Mouse (Mus musculus) G1E (cell line): ENCODE measurements around the gene Olfr916. TPM values are rescaled to one million over a fixed set of nuclear protein-coding genes. Genes with fewer than 3 reads are reported as not detected.

Source experiments
- ATAC-seq: 2 replicates; pipeline ENCODE4 v1.8.0; 2016; ENCODE audit warnings: mild to moderate bottlenecking; ENCODE audit not compliant: insufficient number of reproducible peaks, poor library complexity, low FRiP score, severe bottlenecking; ENCODE audit errors: extremely low read depth
- DNase-seq: peaks from one replicate; pipeline ENCODE4 v3.0.0; 2012; ENCODE audit warnings: low spot score
- H3K27me3 ChIP-seq: 2 replicates; pipeline ENCODE4 v1.6.1; 2012; ENCODE audit warnings: mild to moderate bottlenecking, low read length, inconsistent platforms; ENCODE audit not compliant: insufficient read depth
- H3K36me3 ChIP-seq: replicated peaks from 2 replicates; pipeline ENCODE3; 2012; ENCODE audit warnings: mild to moderate bottlenecking, inconsistent platforms
- H3K4me1 ChIP-seq: 2 replicates; pipeline ENCODE4 v1.6.1; 2012; ENCODE audit warnings: low read depth, low read length, inconsistent platforms, mixed read lengths; ENCODE audit not compliant: insufficient read depth
- H3K4me3 ChIP-seq: 2 replicates; pipeline ENCODE4 v1.5.1; 2012; ENCODE audit warnings: low read depth, mild to moderate bottlenecking, inconsistent platforms, low read length, moderate library complexity, mixed read lengths
- H3K9me3 ChIP-seq: replicated peaks from 2 replicates; pipeline ENCODE4 v1.6.1; 2012; ENCODE audit warnings: inconsistent platforms
- CTCF ChIP-seq: IDR thresholded peaks from 2 replicates; pipeline ENCODE4 v1.5.1; 2012; ENCODE audit warnings: low read depth, low read length, inconsistent platforms, mixed read lengths
- GATA1 ChIP-seq: IDR thresholded peaks from 2 replicates; pipeline ENCODE4 v1.6.1; 2012; ENCODE audit warnings: borderline replicate concordance, low read length, inconsistent platforms, mixed read lengths
- GATA2 ChIP-seq: IDR thresholded peaks from 2 replicates; pipeline ENCODE4 v1.6.1; 2012; ENCODE audit warnings: low read depth, low read length, inconsistent platforms, borderline replicate concordance
- POLR2AphosphoS5 ChIP-seq: IDR thresholded peaks from 2 replicates; pipeline ENCODE4 v1.6.1; 2012; ENCODE audit warnings: low read depth, low read length, inconsistent platforms; ENCODE audit not compliant: insufficient replicate concordance
- TAL1 ChIP-seq: conservative IDR thresholded peaks from 2 replicates; pipeline ENCODE4 v1.6.1; 2012; ENCODE audit warnings: low read depth, low read length, inconsistent platforms, mixed read lengths
- polyA plus RNA-seq: library from polyadenylated mRNA; stranded (reverse); fragments of >175 nt; gene quantifications from 2 replicates; pipeline ENCODE4 v1.2.3, GENCODE M21; 2012
- total RNA-seq, 2 experiments: library from RNA; stranded (forward) in 1 of 2; stranded (reverse) in 1 of 2; fragments of 200-1000 nt in 1 of 2; fragments of >200 nt in 1 of 2; fragmentation: Nextera tagmentation in 1 of 2; gene quantifications; 2 replicates each; pipeline ENCODE4 v1.2.3; 2014 to 2017

Olfr916 gene
- not detected in 2 replicates for total RNA-seq (2014; fragmentation: Nextera tagmentation)
- 0.16 TPM in 1 of 2 replicates, not detected in the other for total RNA-seq (2017)
- not detected in 2 replicates for polyA plus RNA-seq

- TF ChIP-seq GATA1 (no peak), TAL1 (no peak), POLR2AphosphoS5 (no peak), GATA2 (no peak), CTCF (no peak)
- DNase-seq: no peak
- Histone ChIP-seq H3K4me3 (no peak within 1 kb of the TSS), H3K27me3 (no peaks in the 10 kb centered on the region), H3K9me3 (no peaks in the 10 kb centered on the region), H3K36me3 (no peaks in the 10 kb centered on the region), H3K4me1 (no peaks in the 10 kb centered on the region)
- ATAC-seq: no peak
These were observed at the start of gene Olfr916 for GRCm38 (mm10) chr9:38659775-38660174. Gene Olfr916, minus strand, starts transcription at chr9:38659875.

DNA sequence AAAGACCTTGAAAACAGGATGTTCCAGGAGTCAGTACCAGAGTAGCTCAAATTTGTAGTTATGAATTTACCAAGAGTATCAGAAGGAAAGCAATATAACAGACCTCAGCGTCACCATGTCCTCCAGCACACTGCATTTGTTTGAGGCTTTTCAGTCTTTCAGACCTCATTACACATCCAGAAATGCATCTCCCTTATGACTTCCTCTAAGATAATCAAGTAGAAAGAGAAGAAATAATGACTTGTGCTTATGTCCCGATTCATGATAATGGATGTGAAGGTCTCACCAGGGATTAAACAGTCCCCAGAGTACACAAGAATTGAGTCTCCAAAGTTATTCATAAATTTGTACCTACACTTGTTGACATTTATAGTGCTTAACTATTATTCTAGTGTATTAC is 14.8 kb upstream of the Olfr916 start, which contains the start of gene Olfr918:
Gene Olfr918 (minus strand): TSS at position 101 of the 400 bp plus-strand sequence.
- DNase-seq (no peak), ATAC-seq (no peak)
- Histone ChIP-seq H3K36me3 (no peaks in the 10 kb centered on the region), H3K9me3 (no peaks in the 10 kb centered on the region), H3K27me3 (no peaks in the 10 kb centered on the region), H3K4me1 (peaks cover 12% of the 10 kb centered on the region), H3K4me3 (no peak within 1 kb of the TSS)
- TF ChIP-seq POLR2AphosphoS5 (no peak), CTCF (no peak), TAL1 (no peak), GATA2 (no peak), GATA1 (no peak)

DNA sequence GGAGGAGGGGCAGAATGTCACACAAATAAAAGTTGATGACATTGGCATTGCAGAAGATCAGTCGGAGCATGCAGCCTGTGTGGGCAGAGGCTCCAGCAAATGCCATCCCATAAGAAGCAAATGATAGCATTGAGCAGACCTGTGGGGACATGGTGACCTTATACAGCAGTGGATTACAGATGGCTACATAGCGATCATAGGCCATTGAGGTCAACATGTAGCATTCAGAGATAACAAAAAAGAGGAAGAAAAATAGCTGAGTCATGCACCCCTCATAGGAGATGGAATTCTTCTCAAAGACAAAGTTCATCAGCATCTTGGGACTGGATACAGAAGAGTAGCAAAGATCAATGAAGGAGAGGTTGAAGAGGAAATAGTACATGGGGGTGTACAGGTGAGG is 13.2 kb upstream of the Olfr916 start:
- H3K27me3 ChIP-seq: no peaks in the 10 kb centered on the region
- DNase-seq (peak; percentile 1), ATAC-seq (peak; percentile 96)
- H3K36me3 ChIP-seq: no peaks in the 10 kb centered on the region
- no peak overlapping the region for H3K4me3 ChIP-seq
- TF ChIP-seq CTCF: no peak
- TF ChIP-seq TAL1: no peak; the same call in 1 of the 2 replicates
- TF ChIP-seq GATA2: no peak
- no peak for TF ChIP-seq POLR2AphosphoS5
- TF ChIP-seq GATA1: no peak
- H3K4me1 ChIP-seq: peaks cover 12% of the 10 kb centered on the region
- H3K9me3 ChIP-seq: no peaks in the 10 kb centered on the region

DNA sequence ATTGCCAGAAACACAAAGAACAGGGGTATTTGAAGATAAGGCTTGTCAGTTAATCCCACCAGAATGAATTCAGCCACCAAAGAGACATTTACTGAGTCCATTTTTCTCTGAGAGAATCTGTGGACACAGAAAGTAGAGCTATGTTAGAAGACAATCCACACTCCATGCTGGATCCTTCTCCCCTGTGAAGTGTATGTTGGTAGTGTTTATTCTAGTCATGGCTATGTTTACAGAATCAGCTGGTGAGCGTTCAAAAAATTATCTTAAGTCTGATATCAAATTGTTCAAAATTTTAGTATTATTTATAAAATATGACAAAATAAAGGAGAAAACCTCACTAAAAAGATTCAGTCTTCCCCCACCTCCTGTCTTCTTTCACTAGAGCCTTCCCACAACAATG is 6.1 kb upstream of the Olfr916 start, which contains the start of gene Olfr917:
Gene Olfr917 (minus strand): TSS at position 101 of the 400 bp plus-strand sequence.
- ATAC-seq (no peak), DNase-seq (no peak)
- Histone ChIP-seq H3K9me3 (no peaks in the 10 kb centered on the region), H3K36me3 (no peaks in the 10 kb centered on the region), H3K27me3 (no peaks in the 10 kb centered on the region), H3K4me3 (no peak within 1 kb of the TSS), H3K4me1 (no peaks in the 10 kb centered on the region)
- no peak for TF ChIP-seq CTCF
- TF ChIP-seq TAL1: no peak
- no peak for TF ChIP-seq GATA1
- TF ChIP-seq POLR2AphosphoS5: no peak
- TF ChIP-seq GATA2: no peak

DNA sequence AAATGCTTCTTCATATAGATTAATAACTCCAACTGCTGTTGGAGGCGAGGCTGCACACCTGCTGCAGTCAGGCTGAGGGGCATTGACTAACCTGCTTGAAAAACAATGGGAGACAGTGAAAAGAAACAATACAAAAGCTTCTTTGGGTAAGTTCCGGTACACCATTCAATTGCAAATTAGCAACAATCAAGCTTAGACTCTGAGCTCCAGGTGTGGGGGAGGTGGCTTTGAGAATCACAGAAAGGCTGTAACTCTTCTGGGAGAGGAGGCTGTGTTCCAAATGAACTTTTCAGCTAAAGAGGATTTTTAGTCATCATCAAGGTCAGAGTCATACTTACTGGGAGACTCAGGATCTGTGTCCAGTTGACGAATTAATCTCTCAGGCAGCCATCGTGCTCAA is 27.3 kb downstream of the Olfr916 start:
- no peak for ATAC-seq
- Histone ChIP-seq H3K27me3 (no peaks in the 10 kb centered on the region), H3K4me1 (no peaks in the 10 kb centered on the region), H3K4me3 (no peak overlapping the region), H3K36me3 (no peaks in the 10 kb centered on the region), H3K9me3 (no peaks in the 10 kb centered on the region)
- TF ChIP-seq GATA1 (no peak), POLR2AphosphoS5 (no peak), CTCF (no peak), TAL1 (no peak), GATA2 (no peak)
- DNase-seq: no peak

Other genes with a start within 250 kb of the Olfr916 start
Only the 20 nearest of the 22 such genes appear.
- gene Olfr902, start 212.2 kb downstream of the Olfr916 start, total RNA-seq (2014; fragmentation: Nextera tagmentation): not detected in 2 replicates
- not detected in 2 replicates for gene Olfr902, start 212.2 kb downstream of the Olfr916 start, total RNA-seq (2017)
- not detected in 2 replicates for gene Olfr902, start 212.2 kb downstream of the Olfr916 start, polyA plus RNA-seq
- gene Olfr904, start 196.7 kb downstream of the Olfr916 start, total RNA-seq (2014; fragmentation: Nextera tagmentation): not detected in 2 replicates
- gene Olfr904, start 196.7 kb downstream of the Olfr916 start, total RNA-seq (2017): under 0.01 TPM in 1 of 2 replicates, not detected in the other
- not detected in 2 replicates for gene Olfr904, start 196.7 kb downstream of the Olfr916 start, polyA plus RNA-seq
- not detected in 2 replicates for gene Olfr905, start 188.8 kb downstream of the Olfr916 start, total RNA-seq (2014; fragmentation: Nextera tagmentation)
- 0.11 and 0.12 TPM in 2 replicates for gene Olfr905, start 188.8 kb downstream of the Olfr916 start, total RNA-seq (2017)
- gene Olfr905, start 188.8 kb downstream of the Olfr916 start, polyA plus RNA-seq: not detected in 2 replicates
- not detected in 2 replicates for gene Olfr906, start 172.8 kb downstream of the Olfr916 start, total RNA-seq (2014; fragmentation: Nextera tagmentation)
- 0.12 TPM in 1 of 2 replicates, not detected in the other for gene Olfr906, start 172.8 kb downstream of the Olfr916 start, total RNA-seq (2017)
- gene Olfr906, start 172.8 kb downstream of the Olfr916 start, polyA plus RNA-seq: not detected in 2 replicates
- not detected in 2 replicates for gene Olfr907, start 164.1 kb downstream of the Olfr916 start, total RNA-seq (2014; fragmentation: Nextera tagmentation)
- 0.05 TPM in 1 of 2 replicates, not detected in the other for gene Olfr907, start 164.1 kb downstream of the Olfr916 start, total RNA-seq (2017)
- not detected in 2 replicates for gene Olfr907, start 164.1 kb downstream of the Olfr916 start, polyA plus RNA-seq
- gene Olfr911-ps1, start 138.3 kb downstream of the Olfr916 start, total RNA-seq (2014; fragmentation: Nextera tagmentation): not detected in 2 replicates
- gene Olfr911-ps1, start 138.3 kb downstream of the Olfr916 start, total RNA-seq (2017): 0.06 and 0.27 TPM in 2 replicates
- gene Olfr911-ps1, start 138.3 kb downstream of the Olfr916 start, polyA plus RNA-seq: not detected in 2 replicates
- not detected in 2 replicates for gene Olfr910, start 122.0 kb downstream of the Olfr916 start, total RNA-seq (2014; fragmentation: Nextera tagmentation)
- gene Olfr910, start 122.0 kb downstream of the Olfr916 start, total RNA-seq (2017): 0.11 and 0.12 TPM in 2 replicates
- not detected in 2 replicates for gene Olfr910, start 122.0 kb downstream of the Olfr916 start, polyA plus RNA-seq
- not detected in 2 replicates for gene Olfr912, start 79.7 kb downstream of the Olfr916 start, total RNA-seq (2014; fragmentation: Nextera tagmentation)
- 0.05 and 0.06 TPM in 2 replicates for gene Olfr912, start 79.7 kb downstream of the Olfr916 start, total RNA-seq (2017)
- gene Olfr912, start 79.7 kb downstream of the Olfr916 start, polyA plus RNA-seq: not detected in 2 replicates
- gene Olfr913, start 67.1 kb downstream of the Olfr916 start, total RNA-seq (2014; fragmentation: Nextera tagmentation): not detected in 2 replicates
- 0.11 and 0.12 TPM in 2 replicates for gene Olfr913, start 67.1 kb downstream of the Olfr916 start, total RNA-seq (2017)
- gene Olfr913, start 67.1 kb downstream of the Olfr916 start, polyA plus RNA-seq: not detected in 2 replicates
- not detected in 2 replicates for gene Olfr914, start 54.8 kb downstream of the Olfr916 start, total RNA-seq (2014; fragmentation: Nextera tagmentation)
- 0.05 and 0.76 TPM in 2 replicates for gene Olfr914, start 54.8 kb downstream of the Olfr916 start, total RNA-seq (2017)
- gene Olfr914, start 54.8 kb downstream of the Olfr916 start, polyA plus RNA-seq: not detected in 2 replicates
- gene Olfr917, start 6.0 kb upstream of the Olfr916 start, total RNA-seq (2014; fragmentation: Nextera tagmentation): not detected in 2 replicates
- gene Olfr917, start 6.0 kb upstream of the Olfr916 start, total RNA-seq (2017): 0.41 TPM in 1 of 2 replicates, not detected in the other
- gene Olfr917, start 6.0 kb upstream of the Olfr916 start, polyA plus RNA-seq: not detected in 2 replicates
- not detected in 2 replicates for gene Olfr918, start 14.7 kb upstream of the Olfr916 start, total RNA-seq (2014; fragmentation: Nextera tagmentation)
- 0.11 and 0.17 TPM in 2 replicates for gene Olfr918, start 14.7 kb upstream of the Olfr916 start, total RNA-seq (2017)
- gene Olfr918, start 14.7 kb upstream of the Olfr916 start, polyA plus RNA-seq: not detected in 2 replicates
- not detected in 2 replicates for gene Olfr919, start 43.8 kb upstream of the Olfr916 start, total RNA-seq (2014; fragmentation: Nextera tagmentation)
- not detected in 2 replicates for gene Olfr919, start 43.8 kb upstream of the Olfr916 start, total RNA-seq (2017)
- not detected in 2 replicates for gene Olfr919, start 43.8 kb upstream of the Olfr916 start, polyA plus RNA-seq
- gene Vwa5a, start 58.4 kb upstream of the Olfr916 start, total RNA-seq (2014; fragmentation: Nextera tagmentation): 26.8 and 31.5 TPM in 2 replicates
- 62.4 and 66.0 TPM in 2 replicates for gene Vwa5a, start 58.4 kb upstream of the Olfr916 start, total RNA-seq (2017)
- gene Vwa5a, start 58.4 kb upstream of the Olfr916 start, polyA plus RNA-seq: 0.41 and 0.47 TPM in 2 replicates
- 0.15 TPM in 1 of 2 replicates, not detected in the other for gene Olfr920, start 92.4 kb upstream of the Olfr916 start, total RNA-seq (2014; fragmentation: Nextera tagmentation)
- gene Olfr920, start 92.4 kb upstream of the Olfr916 start, total RNA-seq (2017): 0.11 and 0.12 TPM in 2 replicates
- not detected in 2 replicates for gene Olfr920, start 92.4 kb upstream of the Olfr916 start, polyA plus RNA-seq
- gene Olfr921, start 113.2 kb upstream of the Olfr916 start, total RNA-seq (2014; fragmentation: Nextera tagmentation): not detected in 2 replicates
- 0.06 and 0.27 TPM in 2 replicates for gene Olfr921, start 113.2 kb upstream of the Olfr916 start, total RNA-seq (2017)
- not detected in 2 replicates for gene Olfr921, start 113.2 kb upstream of the Olfr916 start, polyA plus RNA-seq
- not detected in 2 replicates for gene Olfr922, start 154.7 kb upstream of the Olfr916 start, total RNA-seq (2014; fragmentation: Nextera tagmentation)
- gene Olfr922, start 154.7 kb upstream of the Olfr916 start, total RNA-seq (2017): 0.22 TPM in 1 of 2 replicates, not detected in the other
- not detected in 2 replicates for gene Olfr922, start 154.7 kb upstream of the Olfr916 start, polyA plus RNA-seq
- not detected in 2 replicates for gene Olfr923, start 166.7 kb upstream of the Olfr916 start, total RNA-seq (2014; fragmentation: Nextera tagmentation)
- gene Olfr923, start 166.7 kb upstream of the Olfr916 start, total RNA-seq (2017): not detected in 2 replicates
- gene Olfr923, start 166.7 kb upstream of the Olfr916 start, polyA plus RNA-seq: not detected in 2 replicates
- not detected in 2 replicates for gene Olfr924, start 184.6 kb upstream of the Olfr916 start, total RNA-seq (2014; fragmentation: Nextera tagmentation)
- gene Olfr924, start 184.6 kb upstream of the Olfr916 start, total RNA-seq (2017): 0.06 and 0.11 TPM in 2 replicates
- gene Olfr924, start 184.6 kb upstream of the Olfr916 start, polyA plus RNA-seq: not detected in 2 replicates
- gene Olfr26, start 195.2 kb upstream of the Olfr916 start, total RNA-seq (2014; fragmentation: Nextera tagmentation): not detected in 2 replicates
- 0.11 TPM in 1 of 2 replicates, not detected in the other for gene Olfr26, start 195.2 kb upstream of the Olfr916 start, total RNA-seq (2017)
- not detected in 2 replicates for gene Olfr26, start 195.2 kb upstream of the Olfr916 start, polyA plus RNA-seq